Mouse (Mus musculus): Measurements from ENCODE around the gene Ehmt2. TPM values are rescaled to one million over a fixed set of nuclear protein-coding genes. Genes with fewer than 3 reads are reported as not detected.

Ehmt2 gene
- 39.5 and 41.5 TPM in 2 replicates for polyA plus RNA-seq (2015; fragmentation: Nextera tagmentation; extraction: Ambion mirVana)

DNA sequence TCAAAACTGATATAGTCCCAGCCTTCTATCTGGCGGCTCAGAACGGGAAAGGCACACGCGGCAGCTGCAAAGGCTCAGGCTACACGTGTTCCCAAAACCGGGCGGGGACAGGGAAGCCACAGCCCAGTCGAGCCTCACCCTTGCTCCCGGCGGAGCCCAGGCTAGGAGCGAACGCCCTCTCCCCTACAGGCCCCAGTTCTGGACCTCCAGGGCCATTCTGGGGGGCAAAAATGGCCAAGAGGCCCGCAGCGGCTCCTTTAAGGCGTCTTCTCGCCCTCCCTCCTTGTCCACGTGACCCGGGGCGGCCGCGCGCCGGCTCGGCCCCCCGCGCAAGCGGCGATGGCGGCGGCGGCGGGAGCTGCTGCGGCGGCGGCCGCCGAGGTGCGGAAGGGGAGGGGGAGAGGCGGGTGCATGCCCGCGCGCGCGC is at the start of gene Ehmt2, which contains the start of gene C2:
Ehmt2 (plus strand) TSS at position 310 of the 427 bp plus-strand sequence.
C2 (minus strand) TSS at position 106 of the 427 bp plus-strand sequence.
- Histone ChIP-seq H3K4me1 (ENCODE audit: control insufficient read depth, insufficient read depth, low read length) (peaks cover 22% of the 10 kb centered on the region), H3K27me3 (ENCODE audit: control insufficient read depth, insufficient read depth, low read length) (no peaks in the 10 kb centered on the region), H3K4me3 (ENCODE audit: low read length) (peak within 1 kb of the TSS; percentile 91), H3K9ac (ENCODE audit: low read length) (peak within 1 kb of the TSS; percentile 91), H3K4me2 (ENCODE audit: low read depth, low read length) (peak within 1 kb of the TSS; percentile 79), H3K27ac (ENCODE audit: low read length) (peak within 1 kb of the TSS; percentile 96), H3K36me3 (ENCODE audit: control insufficient read depth, insufficient read depth) (peaks cover 17% of the 10 kb centered on the region), H3K9me3 (replicated peaks; ENCODE audit: control insufficient read depth, low read length) (no peaks in the 10 kb centered on the region)
- WGBS, result under 1% methylated on average over 30 of the region's 44 CpGs
- ATAC-seq (replicated peaks; ENCODE audit: extremely low read depth, insufficient read depth, low FRiP score), result peak; percentile 21

GRCm38 (mm10) chr17:34849722-34850516 is 48.4 kb upstream of the Ehmt2 start, which contains the start of the genes Skiv2l and Nelfe:
Gene Skiv2l, minus strand, starts transcription at chr17:34850210.
Gene Nelfe, plus strand, starts transcription at chr17:34850391.
- H3K36me3 ChIP-seq (ENCODE audit: control insufficient read depth, insufficient read depth), result peaks cover 33% of the 10 kb centered on the region

DNA sequence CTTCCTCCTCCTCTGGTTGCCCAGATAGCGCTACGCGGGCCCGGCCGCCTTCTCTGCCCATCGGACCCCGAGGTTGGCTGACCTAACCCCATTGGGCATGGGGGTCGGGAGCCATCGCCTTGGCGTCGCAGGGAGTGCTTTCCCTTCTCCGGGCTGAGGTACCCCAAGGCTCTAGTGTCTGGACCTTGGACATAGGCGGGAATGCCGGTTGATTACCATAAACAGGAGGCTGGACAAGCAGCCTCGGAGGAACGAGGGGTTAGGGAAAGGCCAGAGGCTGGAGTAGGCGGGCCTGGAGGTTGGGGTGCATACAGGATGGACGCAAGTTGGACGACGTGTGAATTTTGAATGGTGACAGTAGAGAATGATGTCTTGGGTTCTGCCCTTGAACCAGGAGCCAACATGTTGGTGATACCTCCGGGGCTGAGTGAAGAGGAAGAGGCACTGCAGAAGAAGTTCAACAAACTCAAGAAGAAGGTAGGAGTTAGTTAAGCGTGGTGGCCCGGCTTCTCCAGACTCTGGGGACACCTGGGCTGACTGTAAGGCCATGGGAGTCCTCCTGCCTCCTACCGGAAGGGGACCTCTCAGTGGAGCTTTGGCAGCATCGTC is 47.6 kb upstream of the Ehmt2 start:
- H3K27ac ChIP-seq (ENCODE audit: low read length), result no peak overlapping the region

More at GRCm38 (mm10) chr17:34849722-34850516, 48.4 kb upstream of the Ehmt2 start, which contains the start of the genes Skiv2l and Nelfe:
- peak; percentile 97 for ATAC-seq (replicated peaks; ENCODE audit: extremely low read depth, insufficient read depth, low FRiP score)
- Histone ChIP-seq H3K4me3 (ENCODE audit: low read length) (peak within 1 kb of the TSS; percentile 86), H3K4me2 (ENCODE audit: low read depth, low read length) (peak within 1 kb of the TSS; percentile 91), H3K9me3 (replicated peaks; ENCODE audit: control insufficient read depth, low read length) (no peaks in the 10 kb centered on the region), H3K4me1 (ENCODE audit: control insufficient read depth, insufficient read depth, low read length) (peaks cover 13% of the 10 kb centered on the region), H3K27me3 (ENCODE audit: control insufficient read depth, insufficient read depth, low read length) (no peaks in the 10 kb centered on the region), H3K9ac (ENCODE audit: low read length) (peak within 1 kb of the TSS; percentile 92), H3K27ac (ENCODE audit: low read length) (no peak within 1 kb of the TSS)
- under 1% methylated on average over 65 of the region's 65 CpGs for WGBS

GRCm38 (mm10) chr17:34853511-34853910 is 44.8 kb upstream of the Ehmt2 start:
- ATAC-seq (replicated peaks; ENCODE audit: extremely low read depth, insufficient read depth, low FRiP score), result no peak
- no peaks in the 10 kb centered on the region for H3K9me3 ChIP-seq (replicated peaks; ENCODE audit: control insufficient read depth, low read length)
- no peak overlapping the region for H3K4me3 ChIP-seq (ENCODE audit: low read length)
- H3K36me3 ChIP-seq (ENCODE audit: control insufficient read depth, insufficient read depth), result peaks cover 29% of the 10 kb centered on the region
- no peaks in the 10 kb centered on the region for H3K27me3 ChIP-seq (ENCODE audit: control insufficient read depth, insufficient read depth, low read length)
- 78% methylated on average over 8 of the region's 8 CpGs for whole genome bisulfite sequencing
- H3K27ac ChIP-seq (ENCODE audit: low read length), result no peak overlapping the region
- no peak overlapping the region for H3K4me2 ChIP-seq (ENCODE audit: low read depth, low read length)
- peaks cover 13% of the 10 kb centered on the region for H3K4me1 ChIP-seq (ENCODE audit: control insufficient read depth, insufficient read depth, low read length)
- H3K9ac ChIP-seq (ENCODE audit: low read length), result no peak overlapping the region

More for the DNA sequence above, 47.6 kb upstream of the Ehmt2 start:
- peaks cover 33% of the 10 kb centered on the region for H3K36me3 ChIP-seq (ENCODE audit: control insufficient read depth, insufficient read depth)
- H3K4me2 ChIP-seq (ENCODE audit: low read depth, low read length), result peak overlapping the region; percentile 91
- no peaks in the 10 kb centered on the region for H3K9me3 ChIP-seq (replicated peaks; ENCODE audit: control insufficient read depth, low read length)
- H3K27me3 ChIP-seq (ENCODE audit: control insufficient read depth, insufficient read depth, low read length), result no peaks in the 10 kb centered on the region
- peak overlapping the region; percentile 86 for H3K4me3 ChIP-seq (ENCODE audit: low read length)
- peak; percentile 7; the same call in 1 of the 2 replicates for ATAC-seq (replicated peaks; ENCODE audit: extremely low read depth, insufficient read depth, low FRiP score)
- peaks cover 13% of the 10 kb centered on the region for H3K4me1 ChIP-seq (ENCODE audit: control insufficient read depth, insufficient read depth, low read length)
- 1% methylated on average over 25 of the region's 25 CpGs for WGBS
- peak overlapping the region; percentile 92 for H3K9ac ChIP-seq (ENCODE audit: low read length)

DNA sequence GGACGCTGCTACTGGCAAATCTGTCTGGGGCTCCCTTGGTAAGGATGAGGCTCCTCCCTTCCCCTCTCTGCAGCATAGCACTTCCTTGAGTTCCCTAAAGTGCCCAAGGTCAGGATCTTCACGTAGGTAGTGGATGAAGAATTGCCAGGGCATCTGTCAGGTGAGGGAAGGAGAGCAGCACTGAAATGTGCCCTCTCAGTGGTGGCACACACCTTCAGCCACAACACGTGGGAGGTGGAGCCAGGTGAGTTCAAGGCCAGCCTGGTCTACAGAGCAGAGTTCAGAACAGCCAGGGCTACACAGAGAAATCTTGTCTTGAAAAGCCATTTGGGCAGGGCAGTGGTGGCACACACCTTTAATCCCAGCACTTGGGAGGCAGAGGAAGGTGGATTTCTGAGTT is 43.5 kb upstream of the Ehmt2 start:
- no peak for ATAC-seq (replicated peaks; ENCODE audit: extremely low read depth, insufficient read depth, low FRiP score)
- no peaks in the 10 kb centered on the region for H3K27me3 ChIP-seq (ENCODE audit: control insufficient read depth, insufficient read depth, low read length)
- H3K36me3 ChIP-seq (ENCODE audit: control insufficient read depth, insufficient read depth), result peaks cover 29% of the 10 kb centered on the region
- H3K4me1 ChIP-seq (ENCODE audit: control insufficient read depth, insufficient read depth, low read length), result peaks cover 8% of the 10 kb centered on the region
- H3K4me3 ChIP-seq (ENCODE audit: low read length), result no peak overlapping the region
- H3K4me2 ChIP-seq (ENCODE audit: low read depth, low read length), result no peak overlapping the region
- H3K27ac ChIP-seq (ENCODE audit: low read length), result no peak overlapping the region
- no peaks in the 10 kb centered on the region for H3K9me3 ChIP-seq (replicated peaks; ENCODE audit: control insufficient read depth, low read length)
- H3K9ac ChIP-seq (ENCODE audit: low read length), result no peak overlapping the region
- 72% methylated on average over 3 of the region's 3 CpGs for WGBS

GRCm38 (mm10) chr17:34855825-34856224 is 42.4 kb upstream of the Ehmt2 start:
- Histone ChIP-seq H3K27ac (ENCODE audit: low read length) (no peak overlapping the region), H3K4me2 (ENCODE audit: low read depth, low read length) (no peak overlapping the region), H3K4me1 (ENCODE audit: control insufficient read depth, insufficient read depth, low read length) (peaks cover 7% of the 10 kb centered on the region), H3K27me3 (ENCODE audit: control insufficient read depth, insufficient read depth, low read length) (no peaks in the 10 kb centered on the region), H3K36me3 (ENCODE audit: control insufficient read depth, insufficient read depth) (peaks cover 29% of the 10 kb centered on the region), H3K9me3 (replicated peaks; ENCODE audit: control insufficient read depth, low read length) (no peaks in the 10 kb centered on the region), H3K9ac (ENCODE audit: low read length) (no peak overlapping the region), H3K4me3 (ENCODE audit: low read length) (no peak overlapping the region)
- WGBS, result 26% methylated on average over 3 of the region's 3 CpGs
- ATAC-seq (replicated peaks; ENCODE audit: extremely low read depth, insufficient read depth, low FRiP score), result peak; percentile 20; the same call in 1 of the 2 replicates

DNA sequence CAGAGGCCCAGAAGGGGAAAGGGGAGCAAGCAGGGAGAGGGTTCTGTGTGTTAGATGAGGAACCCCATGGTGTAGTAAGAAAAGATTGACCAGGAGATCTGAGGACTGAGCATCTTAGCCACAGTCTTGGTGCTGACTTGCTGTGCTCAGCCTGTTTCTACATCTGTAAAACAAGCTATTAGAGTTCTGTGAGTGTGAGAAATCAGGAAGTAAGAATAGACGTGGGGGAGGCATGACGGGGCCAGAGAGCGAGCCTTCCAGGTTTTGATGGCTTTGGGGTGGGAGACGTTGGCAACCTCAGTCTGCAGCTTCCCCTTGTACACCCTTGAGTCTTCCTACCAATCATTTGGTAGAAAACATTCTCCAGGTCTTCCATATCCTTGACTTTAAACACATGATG is 39.6 kb upstream of the Ehmt2 start:
- Histone ChIP-seq H3K9me3 (replicated peaks; ENCODE audit: control insufficient read depth, low read length) (no peaks in the 10 kb centered on the region), H3K4me3 (ENCODE audit: low read length) (no peak overlapping the region), H3K36me3 (ENCODE audit: control insufficient read depth, insufficient read depth) (peaks cover 19% of the 10 kb centered on the region), H3K4me2 (ENCODE audit: low read depth, low read length) (no peak overlapping the region), H3K27ac (ENCODE audit: low read length) (no peak overlapping the region), H3K9ac (ENCODE audit: low read length) (no peak overlapping the region), H3K27me3 (ENCODE audit: control insufficient read depth, insufficient read depth, low read length) (no peaks in the 10 kb centered on the region), H3K4me1 (ENCODE audit: control insufficient read depth, insufficient read depth, low read length) (no peaks in the 10 kb centered on the region)
- 61% methylated on average over 4 of the region's 4 CpGs for WGBS
- no peak for ATAC-seq (replicated peaks; ENCODE audit: extremely low read depth, insufficient read depth, low FRiP score)

DNA sequence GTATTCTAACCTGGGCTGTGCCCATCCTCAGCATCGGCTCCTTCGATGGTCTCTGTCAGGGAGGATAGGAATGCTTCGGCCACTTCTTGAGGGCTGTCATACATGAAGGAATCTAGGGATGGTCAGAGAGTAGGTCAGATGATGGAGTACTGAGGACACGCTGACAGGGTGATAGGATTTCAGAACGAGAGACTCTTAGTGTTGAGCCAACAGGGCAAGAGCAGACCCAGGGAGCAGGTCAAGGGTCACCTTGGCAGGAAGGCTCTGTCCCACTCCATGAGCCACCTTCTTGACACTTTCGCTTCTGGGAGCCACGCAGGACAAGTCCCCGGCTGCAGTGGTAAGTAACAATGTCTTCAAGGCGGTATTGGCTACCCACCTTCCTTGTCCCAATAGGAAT is 37.8 kb upstream of the Ehmt2 start:
- Histone ChIP-seq H3K27me3 (ENCODE audit: control insufficient read depth, insufficient read depth, low read length) (no peaks in the 10 kb centered on the region), H3K9ac (ENCODE audit: low read length) (no peak overlapping the region), H3K9me3 (replicated peaks; ENCODE audit: control insufficient read depth, low read length) (no peaks in the 10 kb centered on the region), H3K27ac (ENCODE audit: low read length) (no peak overlapping the region), H3K4me2 (ENCODE audit: low read depth, low read length) (no peak overlapping the region), H3K36me3 (ENCODE audit: control insufficient read depth, insufficient read depth) (peaks cover 7% of the 10 kb centered on the region), H3K4me3 (ENCODE audit: low read length) (no peak overlapping the region), H3K4me1 (ENCODE audit: control insufficient read depth, insufficient read depth, low read length) (no peaks in the 10 kb centered on the region)
- WGBS, result 76% methylated on average over 9 of the region's 9 CpGs
- ATAC-seq (replicated peaks; ENCODE audit: extremely low read depth, insufficient read depth, low FRiP score), result no peak

Data from heart, embryonic 16.5 days (tissue).